Mouse (Mus musculus): ENCODE measurements around the gene Fank1. TPM values are rescaled to one million over a fixed set of nuclear protein-coding genes. Genes with fewer than 3 reads are reported as not detected.

Fank1 gene
- polyA plus RNA-seq, 1 experiment from 2014 or later: 0.24 TPM

DNA sequence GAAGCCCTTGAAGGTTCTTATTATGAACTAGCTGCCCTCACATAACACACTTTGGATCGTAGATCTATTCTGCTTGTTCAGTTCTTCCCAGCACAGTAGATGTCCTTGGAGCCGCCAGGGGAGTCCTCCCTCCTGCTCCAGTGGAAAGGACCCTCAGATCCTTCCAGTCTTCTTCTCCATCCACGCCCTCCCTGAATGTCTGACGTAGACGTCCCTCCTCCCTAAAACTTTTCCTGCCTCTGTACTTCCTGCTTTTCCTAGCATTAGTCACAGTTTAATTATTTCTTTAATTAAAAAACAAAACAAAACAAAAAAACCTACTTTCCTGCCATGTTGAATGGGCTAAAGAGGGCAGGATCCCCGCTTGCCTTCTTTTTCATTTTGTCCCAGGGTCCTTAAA lies 5.3 kb downstream of the Fank1 start:
- WGBS: 58% methylated on average over 6 of the region's 6 CpGs
- Histone ChIP-seq H3K9me3 (ENCODE audit: control insufficient read depth, low read length) (no peaks in the 10 kb centered on the region), H3K4me3 (ENCODE audit: low read length) (no peak overlapping the region), H3K4me1 (ENCODE audit: control insufficient read depth, insufficient read depth, low read length) (0 out of 2 replicates have a peak, but pooled peaks cover 5% of the 10 kb centered on the region), H3K27me3 (ENCODE audit: control insufficient read depth, insufficient read depth, low read length) (no peaks in the 10 kb centered on the region), H3K9ac (ENCODE audit: low read depth, low read length) (no peak overlapping the region), H3K4me2 (replicated peaks; ENCODE audit: low read depth, low read length) (no peak overlapping the region), H3K36me3 (ENCODE audit: control insufficient read depth, insufficient read depth, low read length) (no peaks in the 10 kb centered on the region), H3K27ac (ENCODE audit: low read depth, low read length) (no peak overlapping the region)
- ATAC-seq (ENCODE audit: low FRiP score, low TSS enrichment): no peak

GRCm38 (mm10) chr7:133782717-133783435 lies 6.2 kb downstream of the Fank1 start, which contains the start of gene Dhx32:
TSS of gene Dhx32 (minus strand) at chr7:133782726.
- 26% methylated on average over 18 of the region's 18 CpGs for WGBS
- no peak within 1 kb of the TSS for H3K4me3 ChIP-seq (ENCODE audit: low read length)
- ATAC-seq (ENCODE audit: low FRiP score, low TSS enrichment): peak; percentile 75
- H3K4me1 ChIP-seq (ENCODE audit: control insufficient read depth, insufficient read depth, low read length): 0 out of 2 replicates have a peak, but pooled peaks cover 5% of the 10 kb centered on the region
- no peak within 1 kb of the TSS; the same call in 1 of the 2 replicates for H3K4me2 ChIP-seq (replicated peaks; ENCODE audit: low read depth, low read length)
- no peak within 1 kb of the TSS for H3K9ac ChIP-seq (ENCODE audit: low read depth, low read length)
- no peak within 1 kb of the TSS for H3K27ac ChIP-seq (ENCODE audit: low read depth, low read length)
- no peaks in the 10 kb centered on the region for H3K36me3 ChIP-seq (ENCODE audit: control insufficient read depth, insufficient read depth, low read length)
- H3K27me3 ChIP-seq (ENCODE audit: control insufficient read depth, insufficient read depth, low read length): no peaks in the 10 kb centered on the region
- H3K9me3 ChIP-seq (ENCODE audit: control insufficient read depth, low read length): no peaks in the 10 kb centered on the region

GRCm38 (mm10) chr7:133787571-133787970 lies 10.9 kb downstream of the Fank1 start:
- H3K4me3 ChIP-seq (ENCODE audit: low read length): no peak overlapping the region
- H3K36me3 ChIP-seq (ENCODE audit: control insufficient read depth, insufficient read depth, low read length): no peaks in the 10 kb centered on the region
- ATAC-seq (ENCODE audit: low FRiP score, low TSS enrichment): no peak
- no peak overlapping the region for H3K9ac ChIP-seq (ENCODE audit: low read depth, low read length)
- WGBS: 84% methylated on average over 6 of the region's 6 CpGs
- 0 out of 2 replicates have a peak, but pooled peaks cover 5% of the 10 kb centered on the region for H3K4me1 ChIP-seq (ENCODE audit: control insufficient read depth, insufficient read depth, low read length)
- no peak overlapping the region for H3K4me2 ChIP-seq (replicated peaks; ENCODE audit: low read depth, low read length)
- no peaks in the 10 kb centered on the region for H3K27me3 ChIP-seq (ENCODE audit: control insufficient read depth, insufficient read depth, low read length)
- no peaks in the 10 kb centered on the region for H3K9me3 ChIP-seq (ENCODE audit: control insufficient read depth, low read length)
- no peak overlapping the region for H3K27ac ChIP-seq (ENCODE audit: low read depth, low read length)

GRCm38 (mm10) chr7:133788147-133788546 lies 11.5 kb downstream of the Fank1 start:
- WGBS: 73% methylated on average over 3 of the region's 3 CpGs
- Histone ChIP-seq H3K9ac (ENCODE audit: low read depth, low read length) (no peak overlapping the region), H3K27me3 (ENCODE audit: control insufficient read depth, insufficient read depth, low read length) (no peaks in the 10 kb centered on the region), H3K4me1 (ENCODE audit: control insufficient read depth, insufficient read depth, low read length) (no peaks in the 10 kb centered on the region), H3K4me2 (replicated peaks; ENCODE audit: low read depth, low read length) (no peak overlapping the region), H3K9me3 (ENCODE audit: control insufficient read depth, low read length) (no peaks in the 10 kb centered on the region), H3K27ac (ENCODE audit: low read depth, low read length) (no peak overlapping the region), H3K36me3 (ENCODE audit: control insufficient read depth, insufficient read depth, low read length) (no peaks in the 10 kb centered on the region), H3K4me3 (ENCODE audit: low read length) (no peak overlapping the region)
- ATAC-seq (ENCODE audit: low FRiP score, low TSS enrichment): no peak

- H3K4me1 ChIP-seq (ENCODE audit: control insufficient read depth, insufficient read depth, low read length): peaks cover 5% of the 10 kb centered on the region; the same call in 1 of the 2 replicates
- no peak for ATAC-seq (ENCODE audit: low FRiP score, low TSS enrichment)
- no peak overlapping the region for H3K4me3 ChIP-seq (ENCODE audit: low read length)
- no peaks in the 10 kb centered on the region for H3K27me3 ChIP-seq (ENCODE audit: control insufficient read depth, insufficient read depth, low read length)
- no peak overlapping the region for H3K27ac ChIP-seq (ENCODE audit: low read depth, low read length)
- no peak overlapping the region for H3K9ac ChIP-seq (ENCODE audit: low read depth, low read length)
- no peaks in the 10 kb centered on the region for H3K36me3 ChIP-seq (ENCODE audit: control insufficient read depth, insufficient read depth, low read length)
- 92% methylated on average over 4 of the region's 4 CpGs for WGBS
- no peak overlapping the region for H3K4me2 ChIP-seq (replicated peaks; ENCODE audit: low read depth, low read length)
- H3K9me3 ChIP-seq (ENCODE audit: control insufficient read depth, low read length): no peaks in the 10 kb centered on the region
Observed at GRCm38 (mm10) chr7:133790171-133790570, 13.5 kb downstream of the Fank1 start.

- Histone ChIP-seq H3K4me1 (ENCODE audit: control insufficient read depth, insufficient read depth, low read length) (peaks cover 5% of the 10 kb centered on the region; the same call in 1 of the 2 replicates), H3K4me3 (ENCODE audit: low read length) (no peak overlapping the region), H3K27me3 (ENCODE audit: control insufficient read depth, insufficient read depth, low read length) (no peaks in the 10 kb centered on the region), H3K36me3 (ENCODE audit: control insufficient read depth, insufficient read depth, low read length) (no peaks in the 10 kb centered on the region), H3K4me2 (replicated peaks; ENCODE audit: low read depth, low read length) (no peak overlapping the region), H3K9ac (ENCODE audit: low read depth, low read length) (no peak overlapping the region), H3K27ac (ENCODE audit: low read depth, low read length) (no peak overlapping the region), H3K9me3 (ENCODE audit: control insufficient read depth, low read length) (no peaks in the 10 kb centered on the region)
- 87% methylated on average over 4 of the region's 4 CpGs for WGBS
- ATAC-seq (ENCODE audit: low FRiP score, low TSS enrichment): no peak
Observed at GRCm38 (mm10) chr7:133790608-133791229, 14.1 kb downstream of the Fank1 start.

DNA sequence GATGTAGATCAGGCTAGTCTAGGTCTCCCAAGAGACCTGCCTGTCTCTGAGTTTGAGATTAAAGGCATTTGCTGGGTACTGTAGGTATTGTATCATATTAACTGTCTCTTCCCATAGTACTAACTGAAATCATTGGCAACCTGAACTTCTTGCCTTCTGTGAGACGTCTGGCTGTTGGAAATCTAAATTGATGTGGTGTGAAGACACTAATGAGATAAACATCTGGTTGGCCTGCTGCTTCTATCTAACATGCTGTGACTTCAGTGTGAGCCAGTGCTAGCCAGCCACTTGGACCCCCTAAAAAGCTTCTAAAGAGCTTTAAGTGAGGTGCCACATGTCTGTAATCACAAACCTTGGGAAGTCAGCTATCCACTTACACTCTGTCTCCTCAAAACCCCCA lies 16.1 kb downstream of the Fank1 start:
- Histone ChIP-seq H3K4me2 (replicated peaks; ENCODE audit: low read depth, low read length) (no peak overlapping the region), H3K36me3 (ENCODE audit: control insufficient read depth, insufficient read depth, low read length) (no peaks in the 10 kb centered on the region), H3K9ac (ENCODE audit: low read depth, low read length) (no peak overlapping the region), H3K4me3 (ENCODE audit: low read length) (no peak overlapping the region), H3K4me1 (ENCODE audit: control insufficient read depth, insufficient read depth, low read length) (peaks cover 5% of the 10 kb centered on the region; the same call in 1 of the 2 replicates), H3K9me3 (ENCODE audit: control insufficient read depth, low read length) (no peaks in the 10 kb centered on the region), H3K27me3 (ENCODE audit: control insufficient read depth, insufficient read depth, low read length) (no peaks in the 10 kb centered on the region), H3K27ac (ENCODE audit: low read depth, low read length) (no peak overlapping the region)
- 9% methylated on average over 1 of the region's 1 CpGs for WGBS
- ATAC-seq (ENCODE audit: low FRiP score, low TSS enrichment): no peak

GRCm38 (mm10) chr7:133793248-133794131 lies 16.8 kb downstream of the Fank1 start:
- H3K4me2 ChIP-seq (replicated peaks; ENCODE audit: low read depth, low read length): no peak overlapping the region
- no peak for ATAC-seq (ENCODE audit: low FRiP score, low TSS enrichment)
- peaks cover 5% of the 10 kb centered on the region; the same call in 1 of the 2 replicates for H3K4me1 ChIP-seq (ENCODE audit: control insufficient read depth, insufficient read depth, low read length)
- no peak overlapping the region for H3K4me3 ChIP-seq (ENCODE audit: low read length)
- no peak overlapping the region for H3K9ac ChIP-seq (ENCODE audit: low read depth, low read length)
- no peaks in the 10 kb centered on the region for H3K36me3 ChIP-seq (ENCODE audit: control insufficient read depth, insufficient read depth, low read length)
- H3K27ac ChIP-seq (ENCODE audit: low read depth, low read length): no peak overlapping the region
- 53% methylated on average over 10 of the region's 10 CpGs for WGBS
- H3K27me3 ChIP-seq (ENCODE audit: control insufficient read depth, insufficient read depth, low read length): no peaks in the 10 kb centered on the region
- no peaks in the 10 kb centered on the region for H3K9me3 ChIP-seq (ENCODE audit: control insufficient read depth, low read length)
